9 mouse cellular contexts compared by ENCODE assay signal in genomic region chr1:137788789-137789188, GRCm38 (mm10).
"Had no signal": no experiment of that assay in that cellular context is flagged by ENCODE, and none has a peak within 500 bp of the region (broad histone marks: within the 10 kb centered on the region; RNA-seq: fewer than 3 reads in every experiment).

No protein-coding gene starts in this region.

- DNase-seq: lung, adult 18-20 months; lung, embryonic 14.5 days; lung, postnatal 10 days; lung, postnatal 36 days; thymus, adult 18-20 months; thymus, postnatal 14 days; thymus, postnatal 36 days had no signal

- ATAC-seq: midbrain, embryonic 13.5 days; midbrain, embryonic 15.5 days had no signal
